Mouse (Mus musculus) olfactory bulb, adult 2 months (tissue): ENCODE measurements around the gene Zmynd8.

Experiments used
- CTCF ChIP-seq: fragments of 200-500 bp; IDR thresholded peaks from 2 replicates; pipeline ENCODE4 v1.5.1; 2012; ENCODE audit warnings: low read depth, mild to moderate bottlenecking, low read length, moderate library complexity; ENCODE audit not compliant: insufficient read depth
- POLR2A ChIP-seq: fragments of 200-500 bp; IDR thresholded peaks from 2 replicates; pipeline ENCODE4 v1.6.1; 2012; ENCODE audit warnings: mild to moderate bottlenecking, low read depth, low read length, moderate library complexity; ENCODE audit not compliant: insufficient read depth

GRCm38 (mm10) chr2:165820073-165820472 is 78.7 kb downstream of the Zmynd8 start:
- TF ChIP-seq POLR2A (no peak), CTCF (no peak)
